Mouse (Mus musculus): Measurements from ENCODE around the gene Ppif.

GRCm38 (mm10) chr14:25719371-25719770, 25.4 kb downstream of the Ppif start:
- TF ChIP-seq CTCF (conservative IDR thresholded peaks at IDR 0.05; ENCODE audit: insufficient read depth, insufficient read length, low read depth, low read length) (no peak), POLR2A (IDR thresholded peaks at IDR 0.05; ENCODE audit: low read depth, low read length) (no peak)

Data from kidney, adult 2 months (tissue).